In the genomic region with DNA sequence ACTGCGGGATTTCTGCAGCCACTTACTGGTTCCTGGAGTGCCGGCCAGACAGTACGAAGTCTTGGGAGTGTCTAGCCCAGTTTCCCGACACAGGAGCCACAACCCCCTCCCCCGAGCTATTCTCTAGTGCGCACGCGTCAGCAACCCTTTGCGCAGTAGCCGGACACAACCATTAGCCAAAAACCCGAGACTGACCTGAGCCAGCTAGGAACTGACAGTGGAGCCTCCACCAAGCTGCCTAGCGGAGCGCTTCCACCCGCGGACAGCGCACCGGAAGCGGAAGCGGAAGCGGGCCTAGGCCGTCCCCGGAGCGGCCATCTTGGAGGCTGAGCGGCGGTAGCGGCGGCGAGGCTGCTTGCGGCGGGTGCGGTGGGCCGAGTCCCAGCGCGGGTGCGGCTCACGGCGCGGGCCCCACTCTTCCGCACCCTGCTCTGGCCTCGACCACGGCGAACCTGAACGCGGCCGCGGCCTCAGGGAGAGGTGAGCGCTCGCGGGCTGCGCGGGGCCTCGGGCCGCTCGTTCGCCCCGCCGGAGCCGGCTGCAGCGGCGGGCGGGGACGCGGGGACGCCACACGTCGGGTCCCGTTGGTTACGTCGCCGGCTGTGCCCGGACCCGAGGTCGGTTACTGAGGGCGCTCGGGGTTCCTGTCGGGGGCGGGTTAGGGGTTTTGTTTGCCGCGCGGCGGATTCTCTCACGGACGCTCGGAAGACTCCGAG, we compare ENCODE assay signal across 8 mouse cellular contexts. TPM values are rescaled to one million over a fixed set of nuclear protein-coding genes. Genes with fewer than 3 reads are reported as not detected.
DNase-seq lines count a peak whose midpoint lies in the region; ATAC-seq and TF ChIP-seq lines count a peak whose summit lies in the region.

Ube2j2 (plus strand) TSS at position 298 of the 716 bp plus-strand sequence.

- H3K4me1 ChIP-seq in MEL (ENCODE audit: control insufficient read depth in 1 of 2, insufficient read depth in 2 of 2, low read length in 2 of 2): peaks cover 3 to 11% of the 10 kb centered on the region in 2 experiments; a peak in 2 of 4 replicates
- H3K4me1 ChIP-seq in cerebellum, adult 2 months (ENCODE audit: control insufficient read depth, insufficient read depth, low read length): peaks cover 11% of the 10 kb centered on the region
- H3K4me1 ChIP-seq in forebrain, postnatal 0 days (ENCODE audit: insufficient read depth): peaks cover 12% of the 10 kb centered on the region
- peaks cover 23% of the 10 kb centered on the region for H3K4me1 ChIP-seq in lung, embryonic 15.5 days

- under 1% methylated on average over 79 of the region's 85 CpGs for WGBS in cerebellum, adult 2 months
- WGBS in forebrain, postnatal 0 days: 2% methylated on average over 85 of the region's 85 CpGs
- WGBS in lung, embryonic 15.5 days: under 1% methylated on average over 79 of the region's 85 CpGs

- peak in 1 of 2 experiments; percentile 48; a peak in 2 of 4 replicates for TF ChIP-seq EP300 in MEL (IDR thresholded peaks at IDR 0.05; ENCODE audit: low read depth in 1 of 2, low read length in 2 of 2)

- no peaks in the 10 kb centered on the region for H3K27me3 ChIP-seq in MEL (ENCODE audit: control insufficient read depth in 1 of 2, insufficient read depth in 2 of 2, low read length in 2 of 2)
- no peaks in the 10 kb centered on the region for H3K27me3 ChIP-seq in cerebellum, adult 2 months (ENCODE audit: control insufficient read depth, insufficient read depth, low read length)
- H3K27me3 ChIP-seq in forebrain, postnatal 0 days (ENCODE audit: insufficient read depth, low read length): no peaks in the 10 kb centered on the region
- no peaks in the 10 kb centered on the region for H3K27me3 ChIP-seq in lung, embryonic 15.5 days

- TF ChIP-seq RAD21 in MEL (IDR thresholded peaks at IDR 0.05; ENCODE audit: low read depth, low read length): no peak

- H3K36me3 ChIP-seq in MEL (ENCODE audit: control insufficient read depth in 1 of 2, insufficient read depth in 2 of 2, low read length in 2 of 2): peaks cover 8 to 12% of the 10 kb centered on the region in 2 experiments
- H3K36me3 ChIP-seq in forebrain, postnatal 0 days (ENCODE audit: insufficient read depth): peaks cover 13% of the 10 kb centered on the region; the same call in 1 of the 2 replicates
- peaks cover 11% of the 10 kb centered on the region for H3K36me3 ChIP-seq in lung, embryonic 15.5 days

- 0 out of 6 replicates have a peak, but pooled peaks of 1 of the 3 experiments have one; percentile 15 for TF ChIP-seq CTCF in MEL (IDR thresholded peaks at IDR 0.05 in 2 of 3, conservative IDR thresholded peaks at IDR 0.05 in 1 of 3; ENCODE audit: control insufficient read depth in 1 of 3, insufficient read depth in 1 of 3, low read depth in 2 of 3, low read length in 3 of 3, poor library complexity in 1 of 3, severe bottlenecking in 1 of 3)
- TF ChIP-seq CTCF in cerebellum, adult 2 months (IDR thresholded peaks at IDR 0.05; ENCODE audit: borderline replicate concordance, insufficient read depth, low read depth, low read length): no peak
- TF ChIP-seq CTCF in forebrain, postnatal 0 days (IDR thresholded peaks at IDR 0.05; ENCODE audit: low read depth): no peak

- H3K4me3 ChIP-seq in MEL (ENCODE audit: control insufficient read depth in 1 of 2, insufficient read depth in 1 of 2, low read depth in 2 of 2, low read length in 2 of 2): peak within 1 kb of the TSS; percentile 82 to 88
- H3K4me3 ChIP-seq in cerebellum, adult 2 months (replicated peaks; ENCODE audit: insufficient read depth, low read depth, low read length): peak within 1 kb of the TSS; percentile 94
- H3K4me3 ChIP-seq in forebrain, postnatal 0 days (ENCODE audit: low read depth, low read length): peak within 1 kb of the TSS; percentile 87
- peak within 1 kb of the TSS; percentile 98 for H3K4me3 ChIP-seq in lung, embryonic 15.5 days

- H3K27ac ChIP-seq in MEL (ENCODE audit: control insufficient read depth, low read depth, low read length): peak within 1 kb of the TSS; percentile 56
- peak within 1 kb of the TSS; percentile 93 for H3K27ac ChIP-seq in cerebellum, adult 2 months (ENCODE audit: insufficient read depth, low read length)
- H3K27ac ChIP-seq in forebrain, postnatal 0 days (ENCODE audit: low read depth, low read length): peak within 1 kb of the TSS; percentile 80
- peak within 1 kb of the TSS; percentile 89 for H3K27ac ChIP-seq in lung, embryonic 15.5 days

- TF ChIP-seq POLR2A in MEL (IDR thresholded peaks at IDR 0.05; ENCODE audit: control insufficient read depth in 1 of 2, insufficient read depth in 1 of 2, low read depth in 1 of 2, low read length in 2 of 2, poor library complexity in 1 of 2): peak; percentile 67 to 87; a peak in 3 of 4 replicates
- TF ChIP-seq POLR2A in cerebellum, adult 2 months (IDR thresholded peaks at IDR 0.05; ENCODE audit: borderline replicate concordance, insufficient read depth, low read length): peak; percentile 84; the same call in 1 of the 2 replicates

- peak; percentile 97 for DNase-seq in MEL (ENCODE audit: low read depth, low spot score)
- DNase-seq in cerebellum, adult 2 months: peak; percentile 98 to 100
- peak; percentile 97 for DNase-seq in forebrain, postnatal 0 days
- peak; percentile 98 for DNase-seq in heart, postnatal 4 days
- peak; percentile 93 to 96 for DNase-seq in layer of hippocampus, adult 8-10 months (ENCODE audit: low spot score in 2 of 2)
- peak; percentile 94 for DNase-seq in ovary, adult 18-20 months (ENCODE audit: low spot score)
- DNase-seq in thymus, postnatal 0 days (ENCODE audit: low spot score): peak; percentile 93

- peaks cover 50% of the 10 kb centered on the region for H3K79me2 ChIP-seq in MEL (ENCODE audit: control insufficient read depth, insufficient read depth, low read length, poor library complexity)

- peak within 1 kb of the TSS; percentile 94 for H3K9ac ChIP-seq in MEL (ENCODE audit: control insufficient read depth, low read depth, low read length, poor library complexity, severe bottlenecking)
- peak within 1 kb of the TSS; percentile 81 for H3K9ac ChIP-seq in forebrain, postnatal 0 days
- peak within 1 kb of the TSS; percentile 75 for H3K9ac ChIP-seq in lung, embryonic 15.5 days

- H3K4me2 ChIP-seq in forebrain, postnatal 0 days (ENCODE audit: low read depth): peak within 1 kb of the TSS; percentile 93
- peak within 1 kb of the TSS; percentile 94 for H3K4me2 ChIP-seq in lung, embryonic 15.5 days

- ATAC-seq in forebrain, postnatal 0 days: peak; percentile 99
- ATAC-seq in lung, embryonic 15.5 days (ENCODE audit: borderline replicate concordance, extremely low read depth, low FRiP score, low TSS enrichment): peak; percentile 98

- H3K9me3 ChIP-seq in MEL (replicated peaks; ENCODE audit: insufficient read depth, low read length): no peaks in the 10 kb centered on the region
- no peaks in the 10 kb centered on the region for H3K9me3 ChIP-seq in forebrain, postnatal 0 days (ENCODE audit: low read length)
- no peaks in the 10 kb centered on the region for H3K9me3 ChIP-seq in lung, embryonic 15.5 days

TF ChIP-seq in MEL, 35 proteins besides CTCF, POLR2A, EP300 and RAD21 (continues in another document):
- TF ChIP-seq CHD1 (IDR thresholded peaks at IDR 0.05; ENCODE audit: low read depth, low read length) (no peak), BHLHE40 (IDR thresholded peaks at IDR 0.05; ENCODE audit: borderline replicate concordance, low read depth, low read length) (no peak), SIN3A (IDR thresholded peaks at IDR 0.05; ENCODE audit: low read length) (peak; percentile 96), TCF12 (IDR thresholded peaks at IDR 0.05; ENCODE audit: low read depth, low read length) (peak; percentile 75), ETS1 (IDR thresholded peaks at IDR 0.05; ENCODE audit: low read depth, low read length) (peak; percentile 61; the same call in 1 of the 2 replicates), GABPA (IDR thresholded peaks at IDR 0.05; ENCODE audit: low read depth, low read length) (peak; percentile 36; the same call in 1 of the 2 replicates), GATA1 (IDR thresholded peaks at IDR 0.05; ENCODE audit: low read depth, low read length) (no peak), USF1 (IDR thresholded peaks at IDR 0.05; ENCODE audit: low read depth, low read length) (no peak), USF2 (IDR thresholded peaks at IDR 0.05; ENCODE audit: borderline replicate concordance in 1 of 2, insufficient read depth in 1 of 2, low read depth in 1 of 2, low read length in 2 of 2) (no peak), RCOR1 (IDR thresholded peaks at IDR 0.05; ENCODE audit: low read depth, low read length) (peak; percentile 75; the same call in 1 of the 2 replicates), HCFC1 (IDR thresholded peaks at IDR 0.05; ENCODE audit: low read depth, low read length) (peak; percentile 96), TBP (IDR thresholded peaks at IDR 0.05; ENCODE audit: low read depth, low read length) (peak; percentile 76; the same call in 1 of the 2 replicates), KAT2A (conservative IDR thresholded peaks at IDR 0.05; ENCODE audit: low read depth, low read length) (peak; percentile 89), ZMIZ1 (IDR thresholded peaks at IDR 0.05; ENCODE audit: low read depth, low read length) (peak; percentile 88), MAFK (IDR thresholded peaks at IDR 0.05; ENCODE audit: borderline replicate concordance, low read depth, low read length) (no peak), ZNF384 (IDR thresholded peaks at IDR 0.05; ENCODE audit: low read depth, low read length) (0 out of 2 replicates have a peak, but pooled peaks have one; percentile 5), NELFE (IDR thresholded peaks at IDR 0.05; ENCODE audit: low read depth, low read length) (peak; percentile 80), POLR2AphosphoS5 (IDR thresholded peaks at IDR 0.05; ENCODE audit: borderline replicate concordance, low read depth, low read length) (no peak), MXI1 (IDR thresholded peaks at IDR 0.05; ENCODE audit: low read depth, low read length) (peak; percentile 89), TAL1 (IDR thresholded peaks at IDR 0.05; ENCODE audit: low read length) (no peak), MAX (IDR thresholded peaks at IDR 0.05; ENCODE audit: low read length) (peak; percentile 70; the same call in 1 of the 2 replicates), CHD2 (IDR thresholded peaks at IDR 0.05; ENCODE audit: low read length) (no peak)

RNA-seq across cellular contexts. Expression of gene Ube2j2, which starts in this region (rescaled TPM):
- total RNA-seq in MEL (2012; rRNA removed): 120 and 121 TPM in 2 replicates
- polyA plus RNA-seq in MEL (2012; ENCODE audit: insufficient read depth in 1 of 2, insufficient read length in 2 of 2, low read depth in 1 of 2, low replicate concordance in 2 of 2, missing spikeins in 1 of 2): 100 to 1,000 TPM in 1 of 2 experiments, not detected in 1; 172 TPM
- polyA plus RNA-seq in cerebellum, adult 2 months (2012; rRNA removed): 78.4 and 83.8 TPM in 2 replicates
- total RNA-seq in forebrain, postnatal 0 days (2014; rRNA removed): 80.3 and 84.7 TPM in 2 replicates
- 138 and 163 TPM in 2 replicates for polyA plus RNA-seq in forebrain, postnatal 0 days (2015; fragmentation: Nextera tagmentation; extraction: Ambion mirVana)
- total RNA-seq in heart, postnatal 4 days (2021): 10 to 100 TPM; 72.4 to 81.4 TPM
- total RNA-seq in layer of hippocampus, adult 8-10 months (2022): 10 to 100 TPM; 58.5 to 69.0 (median 66.3) TPM
- polyA plus RNA-seq in lung, embryonic 15.5 days (2015; fragmentation: Nextera tagmentation; extraction: Ambion mirVana): 106 and 107 TPM in 2 replicates
- 117 and 128 TPM in 2 replicates for polyA plus RNA-seq in thymus, postnatal 0 days (2015; fragmentation: Nextera tagmentation; extraction: Ambion mirVana)

Comparison
In these comparisons a context has a peak if more than half of its experiments do, and no peak if none do; other contexts are left out.
1. Peak in every context shown above with its lines: DNase-seq, ATAC-seq, H3K4me3 ChIP-seq and H3K27ac ChIP-seq.